Mouse (Mus musculus) left cerebral cortex, postnatal 4 days (tissue): ENCODE results near the gene Ispd. TPM values are rescaled to one million over a fixed set of nuclear protein-coding genes. Genes with fewer than 3 reads are reported as not detected.

Experiments used
- DNase-seq: peaks from one replicate; pipeline ENCODE4 v3.0.0-alpha.2; 2022
- intact Hi-C: fragments of 180-260 bp; cut with DNase I; formaldehyde crosslinking; loops from one replicate; pipeline ENCODE4 v1.15.1; 2025
- total RNA-seq, 2 experiments: library from RNA; stranded (reverse); gene quantifications; 2 replicates each; pipeline ENCODE4 v1.2.3; 2021

The Ispd gene
- total RNA-seq, 2 experiments from 2014 or later, result 11.1 to 13.9 TPM

DNA sequence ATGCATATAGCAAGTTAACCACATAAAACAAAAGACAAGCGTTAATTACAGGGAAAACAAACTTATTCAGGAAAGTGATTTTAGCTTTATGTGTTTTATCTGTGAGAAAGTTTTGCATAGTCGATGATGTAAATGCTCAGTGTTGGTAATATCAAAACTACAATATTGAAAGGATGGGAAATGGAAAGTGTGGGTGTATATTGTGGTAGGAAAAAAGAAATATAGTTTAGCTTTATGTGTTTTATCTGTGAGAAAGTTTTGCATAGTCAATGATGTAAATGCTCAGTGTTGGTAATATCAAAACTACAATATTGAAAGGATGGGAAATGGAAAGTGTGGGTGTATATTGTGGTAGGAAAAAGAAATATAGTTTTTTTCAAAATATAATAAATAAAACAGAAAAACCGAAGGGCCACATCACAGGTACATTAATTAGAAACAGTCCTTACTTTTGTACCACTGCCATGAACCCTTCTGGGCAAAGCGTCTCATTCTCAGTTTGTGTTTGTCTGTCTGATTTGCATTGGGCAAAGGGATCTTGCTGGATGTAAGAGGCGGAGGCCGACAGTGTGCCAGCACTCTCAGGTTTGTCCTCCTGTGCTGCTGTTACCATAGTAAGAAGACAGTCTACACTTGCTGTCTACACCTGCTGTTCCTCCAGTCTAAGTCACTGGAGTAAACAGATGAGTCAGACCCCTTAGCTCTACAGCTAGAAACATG lies 87.2 kb downstream of the Ispd start:
- intact Hi-C loops, result no loop called here
- no peak for DNase-seq

- DNase-seq, result no peak
- intact Hi-C loops, result no loop called here
Observed at GRCm38 (mm10) chr12:36471411-36471810, 90.2 kb downstream of the Ispd start.

- no peak for DNase-seq
- intact Hi-C loops, result no loop called here
Observed at GRCm38 (mm10) chr12:36474171-36474570, 92.9 kb downstream of the Ispd start.

DNA sequence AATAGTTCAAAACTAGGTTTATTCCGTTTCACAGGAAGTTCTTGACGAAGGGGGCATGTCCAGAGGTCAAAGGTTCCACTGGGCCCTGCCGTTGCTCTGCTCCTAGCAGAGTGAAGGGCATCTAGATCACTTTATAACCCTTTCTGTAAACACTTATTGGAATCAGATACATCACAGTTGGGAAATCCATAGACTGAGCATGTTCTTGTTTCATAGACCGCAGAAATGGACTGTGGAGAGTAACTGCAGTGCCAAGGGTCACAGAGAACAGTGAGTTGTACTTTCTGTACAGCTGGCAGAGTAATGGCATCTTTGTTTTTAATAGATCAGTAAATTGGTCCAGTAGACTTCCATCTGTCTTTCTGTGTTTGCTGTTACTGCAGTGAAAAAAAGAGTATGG lies 94.0 kb downstream of the Ispd start:
- intact Hi-C loops, result no loop called here
- DNase-seq, result no peak

DNA sequence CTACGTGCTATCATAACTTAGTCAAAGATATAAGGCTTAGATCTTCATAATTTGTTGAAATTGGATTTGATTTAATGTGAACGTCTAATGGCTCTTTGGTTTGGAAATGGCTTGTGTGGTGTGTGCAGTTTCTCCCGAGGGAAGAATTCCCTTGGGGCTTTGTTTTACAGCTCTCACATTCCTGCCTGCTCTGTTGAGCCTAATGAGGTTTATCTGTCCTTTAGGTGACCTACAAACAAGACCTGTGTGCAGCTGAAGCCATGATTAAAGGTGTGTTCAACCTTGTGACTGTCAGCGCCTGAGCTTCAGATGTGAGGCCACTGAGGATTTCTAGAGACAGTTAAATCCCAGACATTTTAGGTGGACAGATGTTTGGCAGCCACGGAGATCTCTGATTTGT lies 95.2 kb downstream of the Ispd start:
- no peak for DNase-seq
- intact Hi-C loops, result no loop called here

- intact Hi-C loops, result no loop called here
Observed at GRCm38 (mm10) chr12:36477501-36477900, 96.3 kb downstream of the Ispd start.

GRCm38 (mm10) chr12:36477926-36478325 lies 96.7 kb downstream of the Ispd start:
- intact Hi-C loops, result no loop called here
- no peak for DNase-seq

More at GRCm38 (mm10) chr12:36477501-36477900, 96.3 kb downstream of the Ispd start:
- DNase-seq, result no peak

GRCm38 (mm10) chr12:36481742-36482141 lies 100.5 kb downstream of the Ispd start:
- intact Hi-C loops, result no loop called here
- no peak for DNase-seq

DNA sequence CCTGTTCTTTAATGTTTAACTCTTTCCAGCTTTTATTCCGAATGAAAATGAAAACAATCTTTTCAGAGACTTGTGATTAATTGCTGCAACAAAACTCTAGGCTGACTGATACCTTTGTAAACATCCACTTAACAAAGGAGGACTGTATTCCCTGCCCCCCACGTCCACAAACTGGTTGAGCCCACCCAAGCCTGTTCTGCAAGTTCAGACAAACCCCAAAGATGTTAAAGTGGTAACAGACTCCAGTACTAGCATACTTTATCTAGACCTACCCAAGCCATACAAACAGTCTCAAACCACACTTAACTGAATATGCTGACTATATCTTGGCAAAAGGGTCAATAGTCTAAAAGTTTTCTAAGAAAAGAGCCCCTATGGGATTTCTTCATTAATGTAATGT lies 102.1 kb downstream of the Ispd start:
- intact Hi-C loops, result no loop called here
- DNase-seq, result no peak

DNA sequence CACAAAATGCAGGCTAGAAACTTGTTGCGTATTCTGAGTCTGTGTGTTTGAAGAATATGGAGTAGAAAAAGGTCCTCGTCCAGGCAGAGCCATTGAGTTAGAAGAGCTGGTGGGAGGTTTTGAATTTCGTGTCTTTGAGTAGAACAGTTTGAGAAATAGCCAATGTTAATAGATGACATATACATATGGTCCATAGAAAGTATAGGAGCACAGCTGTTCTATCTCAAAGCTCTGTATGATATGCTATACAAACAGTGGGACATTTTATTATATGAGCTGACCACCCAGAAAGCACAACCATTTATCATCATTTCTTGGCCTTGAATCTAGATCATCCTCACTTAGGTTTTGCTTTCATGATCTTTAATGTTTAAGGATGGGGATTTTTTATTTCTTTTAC lies 116.3 kb downstream of the Ispd start:
- intact Hi-C loops, result no loop called here
- DNase-seq, result no peak

DNA sequence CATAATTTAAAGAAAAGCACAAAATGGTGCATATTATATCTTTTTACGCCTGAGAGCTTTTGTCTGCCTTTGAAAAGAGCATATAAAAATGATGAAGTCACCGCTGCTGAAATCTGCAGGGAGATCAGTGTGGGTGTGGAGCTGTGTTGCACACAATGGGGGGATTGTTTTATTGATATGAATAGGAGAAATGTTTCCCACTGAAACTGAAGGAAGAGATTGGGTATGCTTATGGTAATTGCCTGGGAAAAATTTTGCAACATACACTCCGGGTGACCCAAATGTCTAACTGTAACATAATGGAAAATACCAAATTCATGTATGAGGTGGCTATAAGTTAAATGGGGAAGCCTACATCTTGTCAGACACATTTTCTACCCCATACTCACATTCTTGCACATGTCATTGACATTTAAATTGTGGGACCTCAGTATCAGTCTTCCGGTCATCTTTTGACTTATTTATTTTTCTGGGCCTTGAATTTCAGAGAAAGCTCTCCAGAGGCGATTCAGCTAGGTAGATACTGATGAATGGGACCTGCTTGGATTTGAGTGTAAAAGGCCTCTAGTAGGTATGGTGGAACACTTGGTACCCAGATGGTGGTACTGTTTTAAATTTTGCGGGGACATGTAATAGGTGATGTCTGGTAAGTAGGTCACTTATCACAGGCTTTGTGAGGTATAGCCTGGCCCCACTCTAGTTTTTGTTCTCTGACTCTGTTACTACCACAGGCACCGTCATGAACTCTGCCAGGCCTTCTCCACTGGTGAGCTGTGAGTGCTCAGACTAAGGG lies 126.1 kb downstream of the Ispd start:
- DNase-seq, result no peak
- intact Hi-C loops, result no loop called here

DNA sequence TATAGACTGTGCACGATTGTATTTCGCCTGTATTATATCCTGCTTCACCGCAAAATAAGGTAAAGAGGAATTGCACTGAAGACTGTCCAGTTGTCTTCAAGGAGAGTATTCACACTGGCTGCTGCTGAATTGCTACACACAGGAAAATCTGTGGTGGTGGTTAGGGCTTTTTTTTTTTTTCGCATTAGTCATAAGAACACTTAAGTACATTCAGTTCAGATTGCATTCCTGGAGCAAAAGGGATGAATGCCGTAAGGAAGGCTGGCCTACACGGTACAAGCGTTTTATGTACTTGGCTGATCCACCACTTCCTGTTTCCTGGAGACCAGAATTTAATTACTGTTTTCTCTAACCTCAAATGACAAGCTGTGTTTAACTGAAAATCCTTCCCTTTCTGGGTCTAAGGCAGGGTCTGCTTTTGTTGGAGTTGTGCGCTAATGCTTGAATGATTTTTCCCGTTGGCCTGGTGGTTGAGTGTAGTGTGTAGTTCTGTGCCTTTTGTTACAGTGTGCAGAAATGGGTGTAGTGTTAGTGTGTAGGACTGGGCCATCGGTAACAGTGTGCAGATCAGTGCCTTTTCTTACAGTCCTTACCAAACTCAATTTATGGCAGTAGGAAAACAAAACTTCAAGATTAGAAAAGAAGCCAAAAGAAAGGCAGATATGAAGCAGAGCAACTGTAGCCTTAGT lies 128.8 kb downstream of the Ispd start:
- intact Hi-C loops, result no loop called here
- DNase-seq, result no peak

DNA sequence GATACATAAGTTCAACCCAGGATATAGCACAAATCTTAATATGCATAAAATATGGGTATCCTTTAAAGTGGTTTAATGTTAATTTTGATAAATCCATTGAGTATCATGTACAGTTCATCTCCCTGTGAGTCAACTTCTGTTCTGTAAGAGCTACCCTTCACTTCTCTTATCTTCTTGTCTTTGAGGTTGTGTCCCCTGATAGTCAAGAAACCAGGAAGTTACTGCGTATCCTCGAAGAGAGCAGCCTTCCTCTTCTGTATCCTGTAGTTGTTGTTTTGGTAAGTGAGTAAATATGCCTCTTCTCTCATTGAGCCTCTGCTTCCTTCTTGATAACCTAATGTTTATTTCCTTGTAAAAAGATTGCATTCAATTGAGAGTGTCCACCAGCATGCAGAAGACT lies 140.5 kb downstream of the Ispd start:
- no peak for DNase-seq
- intact Hi-C loops, result no loop called here

- intact Hi-C loops, result no loop called here
- DNase-seq, result no peak
Observed at GRCm38 (mm10) chr12:36523515-36523914, 142.3 kb downstream of the Ispd start.

GRCm38 (mm10) chr12:36530920-36531319 lies 149.7 kb downstream of the Ispd start:
- intact Hi-C loops, result no loop called here

GRCm38 (mm10) chr12:36531421-36532072 lies 150.3 kb downstream of the Ispd start:
- DNase-seq, result no peak
- intact Hi-C loops, result no loop called here

More at GRCm38 (mm10) chr12:36530920-36531319, 149.7 kb downstream of the Ispd start:
- no peak for DNase-seq

DNA sequence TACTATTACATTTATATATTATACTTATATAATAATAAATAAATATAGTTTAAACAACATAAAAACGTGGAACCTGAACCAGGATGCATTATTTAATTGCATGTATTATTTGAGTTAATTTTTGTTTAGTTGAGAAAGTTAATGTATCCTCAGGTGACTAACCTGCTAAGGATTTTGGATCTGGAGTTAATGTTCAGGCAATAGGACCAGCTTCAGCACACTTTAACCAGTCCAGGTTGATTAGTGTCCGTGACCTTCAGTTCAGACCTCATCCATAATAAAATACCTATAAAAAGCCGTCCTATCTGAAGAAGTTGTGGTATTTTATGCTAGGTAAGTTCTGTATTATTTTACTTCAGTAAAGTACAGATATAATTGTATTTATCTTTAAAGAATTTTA lies 151.3 kb downstream of the Ispd start:
- intact Hi-C loops, result no loop called here
- no peak for DNase-seq

DNA sequence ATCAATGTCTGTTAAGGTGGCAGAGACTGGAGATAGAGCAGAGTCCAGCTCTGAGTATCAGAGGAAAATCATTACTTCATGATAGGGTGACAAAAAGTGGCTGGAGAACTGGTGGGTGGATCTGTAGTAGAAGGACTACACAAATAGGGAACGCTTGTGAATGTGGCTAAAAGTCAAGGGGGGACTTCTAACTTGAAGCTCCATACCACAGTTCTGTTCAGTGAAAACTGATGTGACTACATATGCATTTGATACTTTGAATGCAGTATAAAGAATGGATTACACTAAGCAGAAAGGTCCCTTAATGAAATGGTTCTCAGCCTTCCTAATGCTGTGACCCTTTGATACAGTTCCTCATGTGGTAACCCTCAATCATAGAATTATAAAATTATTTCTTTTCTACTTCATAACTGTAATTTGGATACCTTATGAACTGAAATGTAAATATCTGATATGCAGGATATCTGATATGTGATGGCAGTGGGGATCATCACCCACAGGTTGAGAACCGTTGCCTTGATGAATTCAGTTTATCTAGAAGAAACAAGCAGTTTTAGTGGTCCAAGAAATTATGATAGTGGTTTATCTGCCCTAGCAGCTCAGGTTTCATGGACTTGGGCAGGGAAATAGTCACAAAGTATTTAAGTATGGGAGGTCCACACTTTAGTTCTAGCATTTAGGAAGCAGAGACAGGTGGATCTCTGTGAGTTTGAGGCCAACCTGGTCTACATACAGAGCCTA lies 152.1 kb downstream of the Ispd start:
- intact Hi-C loops, result no loop called here
- no peak for DNase-seq

- DNase-seq, result no peak
- intact Hi-C loops, result no loop called here
Observed at GRCm38 (mm10) chr12:36534589-36534988, 153.3 kb downstream of the Ispd start.

DNA sequence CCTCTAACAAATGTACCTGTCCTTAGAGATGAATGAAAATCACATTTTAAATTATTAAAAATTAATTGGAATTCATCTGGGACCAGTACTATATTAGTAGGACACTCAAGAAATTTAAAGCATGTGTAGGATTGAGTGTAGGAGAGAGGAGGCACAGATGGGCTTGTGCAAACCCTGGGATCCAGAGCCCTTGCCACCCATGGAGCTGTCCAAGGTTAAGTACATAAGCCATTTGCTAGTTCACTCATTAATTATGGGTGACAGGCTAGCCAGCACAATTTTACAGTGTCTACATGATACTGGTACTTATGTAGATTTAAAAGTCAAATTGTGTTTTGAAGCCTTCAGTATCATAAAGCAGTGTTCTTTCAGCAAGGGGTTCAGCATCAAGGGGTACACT lies 164.1 kb downstream of the Ispd start:
- DNase-seq, result no peak
- intact Hi-C loops, result no loop called here
